Mouse (Mus musculus) frontal cortex, postnatal 25 days (tissue): ENCODE results near the gene Zfp185.

ENCODE experiments used
- DNase-seq, 2 experiments: peaks; one replicate each; pipeline ENCODE4 v3.0.0; 2022; ENCODE audit warnings: low spot score in 2 of 2

Zfp185 gene

GRCm38 (mm10) chrX:72986841-72987519, at the start of gene Zfp185:
TSS of gene Zfp185 (plus strand) at chrX:72987339.
- DNase-seq, result no peak

GRCm38 (mm10) chrX:72953464-72953863, 33.7 kb upstream of the Zfp185 start:
- no peak for DNase-seq

- DNase-seq, result no peak
Observed at GRCm38 (mm10) chrX:72956486-72956885, 30.7 kb upstream of the Zfp185 start.

GRCm38 (mm10) chrX:72960431-72960830, 26.7 kb upstream of the Zfp185 start:
- DNase-seq, result no peak

GRCm38 (mm10) chrX:72961511-72961910, 25.6 kb upstream of the Zfp185 start:
- DNase-seq, result no peak

GRCm38 (mm10) chrX:72962743-72963142, 24.4 kb upstream of the Zfp185 start:
- no peak for DNase-seq

GRCm38 (mm10) chrX:72982831-72983230, 4.3 kb upstream of the Zfp185 start:
- DNase-seq, result no peak

- DNase-seq, result no peak
Observed at GRCm38 (mm10) chrX:72985607-72986006, 1.5 kb upstream of the Zfp185 start.

- no peak for DNase-seq
Observed at GRCm38 (mm10) chrX:72987520-72987905, 374 bp downstream of the Zfp185 start.

GRCm38 (mm10) chrX:72988431-72988830, 1.3 kb downstream of the Zfp185 start:
- no peak for DNase-seq

GRCm38 (mm10) chrX:72990581-72990980, 3.4 kb downstream of the Zfp185 start:
- DNase-seq, result no peak

GRCm38 (mm10) chrX:72992291-72992919, 5.3 kb downstream of the Zfp185 start:
- no peak for DNase-seq

GRCm38 (mm10) chrX:72995542-72995941, 8.4 kb downstream of the Zfp185 start:
- no peak for DNase-seq

GRCm38 (mm10) chrX:73003110-73003509, 16.0 kb downstream of the Zfp185 start:
- no peak for DNase-seq

- DNase-seq, result no peak
Observed at GRCm38 (mm10) chrX:73005678-73006077, 18.5 kb downstream of the Zfp185 start.

GRCm38 (mm10) chrX:73007597-73008479, 20.7 kb downstream of the Zfp185 start:
- DNase-seq, result peak; percentile 89

GRCm38 (mm10) chrX:73012846-73013245, 25.7 kb downstream of the Zfp185 start:
- DNase-seq, result no peak

GRCm38 (mm10) chrX:73037003-73037402, 49.9 kb downstream of the Zfp185 start, which contains the start of gene Pnma5:
TSS of gene Pnma5 (minus strand) at chrX:73037103.
- DNase-seq, result no peak

GRCm38 (mm10) chrX:73038831-73039230, 51.7 kb downstream of the Zfp185 start:
- no peak for DNase-seq

- no peak for DNase-seq
Observed at GRCm38 (mm10) chrX:73039666-73040065, 52.5 kb downstream of the Zfp185 start.

GRCm38 (mm10) chrX:73053860-73054563, 66.9 kb downstream of the Zfp185 start:
- DNase-seq, result peak; percentile 93 to 94

GRCm38 (mm10) chrX:73061528-73061927, 74.4 kb downstream of the Zfp185 start:
- DNase-seq, result no peak
